Mouse (Mus musculus): ENCODE results near the gene Itgb6.

Gene Itgb6

GRCm38 (mm10) chr2:60722514-60722913, at the start of gene Itgb6:
Gene Itgb6, minus strand, starts transcription at chr2:60722643.
- WGBS: 25% methylated on average over 14 of the region's 14 CpGs

- 73% methylated on average over 8 of the region's 8 CpGs for WGBS
These were observed 44.0 kb upstream of the Itgb6 start for GRCm38 (mm10) chr2:60766420-60766819.

- 84% methylated on average over 9 of the region's 9 CpGs for WGBS
These were observed 33.8 kb upstream of the Itgb6 start for GRCm38 (mm10) chr2:60756218-60756617.

GRCm38 (mm10) chr2:60755101-60755500, 32.7 kb upstream of the Itgb6 start:
- 98% methylated on average over 7 of the region's 7 CpGs for WGBS

GRCm38 (mm10) chr2:60751274-60751673, 28.8 kb upstream of the Itgb6 start:
- WGBS: 96% methylated on average over 9 of the region's 9 CpGs

- WGBS: 95% methylated on average over 3 of the region's 3 CpGs
These were observed 28.1 kb upstream of the Itgb6 start for GRCm38 (mm10) chr2:60750591-60750990.

GRCm38 (mm10) chr2:60748585-60748984, 26.1 kb upstream of the Itgb6 start:
- WGBS: 93% methylated on average over 1 of the region's 1 CpGs

GRCm38 (mm10) chr2:60747590-60747989, 25.1 kb upstream of the Itgb6 start:
- WGBS: 66% methylated on average over 3 of the region's 3 CpGs

- 52% methylated on average over 3 of the region's 3 CpGs for WGBS
These were observed 22.2 kb upstream of the Itgb6 start for GRCm38 (mm10) chr2:60744674-60745073.

GRCm38 (mm10) chr2:60739389-60740137, 17.1 kb upstream of the Itgb6 start:
- 79% methylated on average over 10 of the region's 10 CpGs for WGBS

GRCm38 (mm10) chr2:60730929-60731328, 8.5 kb upstream of the Itgb6 start:
- WGBS: 68% methylated on average over 6 of the region's 6 CpGs

GRCm38 (mm10) chr2:60730024-60730423, 7.6 kb upstream of the Itgb6 start:
- 64% methylated on average over 3 of the region's 3 CpGs for WGBS

GRCm38 (mm10) chr2:60728902-60729585, 6.6 kb upstream of the Itgb6 start:
- 84% methylated on average over 10 of the region's 10 CpGs for WGBS

GRCm38 (mm10) chr2:60724660-60725059, 2.2 kb upstream of the Itgb6 start:
- 82% methylated on average over 2 of the region's 2 CpGs for WGBS

- WGBS: 71% methylated on average over 3 of the region's 3 CpGs
These were observed 524 bp upstream of the Itgb6 start for GRCm38 (mm10) chr2:60722967-60723366.

- WGBS: 7% methylated on average over 5 of the region's 5 CpGs
These were observed 1.5 kb downstream of the Itgb6 start for GRCm38 (mm10) chr2:60720906-60721305.

GRCm38 (mm10) chr2:60720205-60720604, 2.2 kb downstream of the Itgb6 start:
- 61% methylated on average over 8 of the region's 8 CpGs for WGBS

- 48% methylated on average over 13 of the region's 13 CpGs for WGBS
These were observed 5.1 kb downstream of the Itgb6 start for GRCm38 (mm10) chr2:60717348-60717747.

- 90% methylated on average over 13 of the region's 13 CpGs for WGBS
These were observed 6.7 kb downstream of the Itgb6 start for GRCm38 (mm10) chr2:60715771-60716170.

- WGBS: 46% methylated on average over 8 of the region's 8 CpGs
These were observed 7.4 kb downstream of the Itgb6 start for GRCm38 (mm10) chr2:60714971-60715502.

GRCm38 (mm10) chr2:60714475-60714874, 8.0 kb downstream of the Itgb6 start:
- 63% methylated on average over 7 of the region's 7 CpGs for WGBS

- 59% methylated on average over 8 of the region's 8 CpGs for WGBS
These were observed 8.6 kb downstream of the Itgb6 start for GRCm38 (mm10) chr2:60713857-60714256.

- 88% methylated on average over 5 of the region's 5 CpGs for WGBS
These were observed 9.6 kb downstream of the Itgb6 start for GRCm38 (mm10) chr2:60712891-60713290.
